Mouse (Mus musculus) liver, embryonic 11.5 days (tissue): ENCODE results near the gene Msi2. TPM values are rescaled to one million over a fixed set of nuclear protein-coding genes. Genes with fewer than 3 reads are reported as not detected.
A peak's percentile ranks its signal among the peaks of the same experiment; 100 is the strongest.

Experiments used
- ATAC-seq: fragments of 200-750 bp; cut with Nextera tagmentation; replicated peaks from 2 replicates; pipeline ENCODE4 v1.8.0; 2017; ENCODE audit warnings: moderate number of reproducible peaks, mild to moderate bottlenecking, moderate TSS enrichment, moderate library complexity; ENCODE audit not compliant: low FRiP score
- DNase-seq: peaks from one replicate; pipeline ENCODE4 v3.0.0-alpha.2; 2017; ENCODE audit warnings: low spot score
- H3K27ac ChIP-seq: fragments of 300-500 bp; sonication (generic); 2 replicates; pipeline ENCODE4 v1.5.1; 2014; ENCODE audit warnings: mild to moderate bottlenecking, low read depth, low read length, control low read depth
- H3K27me3 ChIP-seq: fragments of 300-500 bp; sonication (generic); replicated peaks from 2 replicates; pipeline ENCODE4 v1.6.1; 2014; ENCODE audit warnings: low read length, mixed read lengths; ENCODE audit not compliant: control insufficient read depth, insufficient read depth
- H3K36me3 ChIP-seq: fragments of 300-500 bp; sonication (generic); 2 replicates; pipeline ENCODE4 v1.6.1; 2014; ENCODE audit warnings: mild to moderate bottlenecking, low read length, moderate library complexity, mixed read lengths; ENCODE audit not compliant: control insufficient read depth, insufficient read depth
- H3K4me1 ChIP-seq: fragments of 300-500 bp; sonication (generic); replicated peaks from 2 replicates; pipeline ENCODE4 v1.6.1; 2014; ENCODE audit warnings: low read length, mixed read lengths; ENCODE audit not compliant: control insufficient read depth, insufficient read depth
- H3K4me2 ChIP-seq: fragments of 300-500 bp; sonication (generic); 2 replicates; pipeline ENCODE4 v1.6.1; 2014; ENCODE audit warnings: mild to moderate bottlenecking, control low read depth, moderate library complexity
- H3K4me3 ChIP-seq: fragments of 300-500 bp; sonication (generic); 2 replicates; pipeline ENCODE4 v1.5.1; 2014; ENCODE audit warnings: low read depth, low read length, control low read depth
- H3K9ac ChIP-seq: fragments of 300-500 bp; sonication (generic); 2 replicates; pipeline ENCODE4 v1.6.1; 2014; ENCODE audit warnings: low read depth, low read length, control low read depth
- H3K9me3 ChIP-seq: fragments of 300-500 bp; sonication (generic); 2 replicates; pipeline ENCODE4 v1.6.1; 2016; ENCODE audit warnings: low read length, inconsistent platforms, mixed read lengths; ENCODE audit not compliant: control insufficient read depth
- WGBS: fragments of 180-500 bp; shearing (Covaris S2); extraction: QIAGEN DNeasy Blood & Tissue Kit; methylation state at CpG from one replicate; pipeline ENCODE4 v1.1.7; 2014; 5-methylcytosine and 5-hydroxymethylcytosine counted together
- polyA plus RNA-seq: library from polyadenylated mRNA; unstranded; fragments of >200 nt; fragmentation: Nextera tagmentation; extraction: Ambion mirVana; gene quantifications from 2 replicates; pipeline ENCODE4 v1.2.1, GENCODE M21; 2014

Msi2 gene
- polyA plus RNA-seq, 1 experiment from 2014 or later, result 8.2 TPM

GRCm38 (mm10) chr11:88675526-88676353, 42.6 kb downstream of the Msi2 start:
- Histone ChIP-seq H3K4me2 (no peak overlapping the region), H3K36me3 (peaks cover 4% of the 10 kb centered on the region; the same call in 1 of the 2 replicates), H3K9ac (no peak overlapping the region), H3K4me1 (no peaks in the 10 kb centered on the region; the same call in 1 of the 2 replicates), H3K4me3 (no peak overlapping the region), H3K9me3 (no peaks in the 10 kb centered on the region), H3K27me3 (no peaks in the 10 kb centered on the region), H3K27ac (no peak overlapping the region)
- ATAC-seq (no peak), DNase-seq (no peak)
- WGBS, result 76% methylated on average over 18 of the region's 18 CpGs

- WGBS, result 70% methylated on average over 9 of the region's 9 CpGs
- no peaks in the 10 kb centered on the region for H3K9me3 ChIP-seq
- no peaks in the 10 kb centered on the region; the same call in 1 of the 2 replicates for H3K4me1 ChIP-seq
- no peak overlapping the region for H3K9ac ChIP-seq
- no peak for ATAC-seq
- H3K36me3 ChIP-seq, result peaks cover 4% of the 10 kb centered on the region; the same call in 1 of the 2 replicates
- H3K27me3 ChIP-seq, result no peaks in the 10 kb centered on the region
- no peak overlapping the region for H3K4me2 ChIP-seq
- 0 out of 2 replicates have a peak overlapping the region, but pooled peaks have one; percentile 14 for H3K27ac ChIP-seq
- no peak overlapping the region for H3K4me3 ChIP-seq
- DNase-seq, result no peak
Measured at GRCm38 (mm10) chr11:88674075-88674474, 44.2 kb downstream of the Msi2 start.

GRCm38 (mm10) chr11:88670925-88671324, 47.4 kb downstream of the Msi2 start:
- no peak overlapping the region for H3K27ac ChIP-seq
- H3K4me3 ChIP-seq, result no peak overlapping the region
- H3K4me2 ChIP-seq, result no peak overlapping the region
- DNase-seq (no peak), ATAC-seq (no peak)
- H3K36me3 ChIP-seq, result peaks cover 11% of the 10 kb centered on the region; the same call in 1 of the 2 replicates
- 90% methylated on average over 5 of the region's 5 CpGs for WGBS
- no peaks in the 10 kb centered on the region for H3K27me3 ChIP-seq
- no peaks in the 10 kb centered on the region for H3K9me3 ChIP-seq
- no peaks in the 10 kb centered on the region; the same call in 1 of the 2 replicates for H3K4me1 ChIP-seq
- H3K9ac ChIP-seq, result no peak overlapping the region

DNA sequence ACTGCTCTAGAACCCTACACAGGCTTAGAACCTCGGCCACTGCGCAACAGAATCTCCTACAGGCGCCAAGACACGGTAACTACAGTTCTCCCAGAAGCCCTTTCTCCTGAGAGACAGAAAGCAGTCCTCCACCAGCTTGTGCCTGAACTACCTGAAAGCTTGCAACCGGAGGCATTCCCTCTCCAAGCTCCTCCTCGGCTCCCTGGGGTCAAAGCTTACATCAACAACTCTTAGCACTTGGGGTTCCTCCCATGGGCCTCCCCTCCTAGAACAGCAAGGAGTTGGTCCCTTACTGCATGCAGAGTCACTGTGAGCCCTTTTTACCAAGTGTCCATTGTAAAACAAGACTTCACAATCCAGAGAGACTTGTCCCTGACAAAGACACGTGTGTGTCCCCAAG, 49.2 kb downstream of the Msi2 start:
- H3K4me3 ChIP-seq, result no peak overlapping the region
- peaks cover 7% of the 10 kb centered on the region; the same call in 1 of the 2 replicates for H3K36me3 ChIP-seq
- no peak overlapping the region for H3K9ac ChIP-seq
- H3K9me3 ChIP-seq, result no peaks in the 10 kb centered on the region
- H3K4me2 ChIP-seq, result no peak overlapping the region
- H3K27me3 ChIP-seq, result no peaks in the 10 kb centered on the region
- no peak for ATAC-seq
- no peak overlapping the region for H3K27ac ChIP-seq
- no peaks in the 10 kb centered on the region; the same call in 1 of the 2 replicates for H3K4me1 ChIP-seq
- no peak for DNase-seq
- 87% methylated on average over 7 of the region's 7 CpGs for WGBS

- no peak for ATAC-seq
- 93% methylated on average over 14 of the region's 14 CpGs for WGBS
- no peak overlapping the region for H3K9ac ChIP-seq
- H3K9me3 ChIP-seq, result no peaks in the 10 kb centered on the region
- H3K4me3 ChIP-seq, result no peak overlapping the region
- H3K27me3 ChIP-seq, result no peaks in the 10 kb centered on the region
- H3K4me1 ChIP-seq, result no peaks in the 10 kb centered on the region
- no peak overlapping the region for H3K27ac ChIP-seq
- H3K4me2 ChIP-seq, result no peak overlapping the region
- peaks cover 7% of the 10 kb centered on the region; the same call in 1 of the 2 replicates for H3K36me3 ChIP-seq
- DNase-seq, result no peak
Measured at GRCm38 (mm10) chr11:88668345-88668744, 50.0 kb downstream of the Msi2 start.

- Histone ChIP-seq H3K4me2 (no peak overlapping the region), H3K4me1 (0 out of 2 replicates have a peak, but pooled peaks cover 2% of the 10 kb centered on the region), H3K9ac (no peak overlapping the region), H3K36me3 (peaks cover 7% of the 10 kb centered on the region; the same call in 1 of the 2 replicates), H3K27me3 (no peaks in the 10 kb centered on the region), H3K27ac (no peak overlapping the region), H3K4me3 (no peak overlapping the region), H3K9me3 (no peaks in the 10 kb centered on the region)
- ATAC-seq (no peak), DNase-seq (no peak)
- WGBS, result 85% methylated on average over 15 of the region's 15 CpGs
Measured at GRCm38 (mm10) chr11:88665799-88666198, 52.5 kb downstream of the Msi2 start.

DNA sequence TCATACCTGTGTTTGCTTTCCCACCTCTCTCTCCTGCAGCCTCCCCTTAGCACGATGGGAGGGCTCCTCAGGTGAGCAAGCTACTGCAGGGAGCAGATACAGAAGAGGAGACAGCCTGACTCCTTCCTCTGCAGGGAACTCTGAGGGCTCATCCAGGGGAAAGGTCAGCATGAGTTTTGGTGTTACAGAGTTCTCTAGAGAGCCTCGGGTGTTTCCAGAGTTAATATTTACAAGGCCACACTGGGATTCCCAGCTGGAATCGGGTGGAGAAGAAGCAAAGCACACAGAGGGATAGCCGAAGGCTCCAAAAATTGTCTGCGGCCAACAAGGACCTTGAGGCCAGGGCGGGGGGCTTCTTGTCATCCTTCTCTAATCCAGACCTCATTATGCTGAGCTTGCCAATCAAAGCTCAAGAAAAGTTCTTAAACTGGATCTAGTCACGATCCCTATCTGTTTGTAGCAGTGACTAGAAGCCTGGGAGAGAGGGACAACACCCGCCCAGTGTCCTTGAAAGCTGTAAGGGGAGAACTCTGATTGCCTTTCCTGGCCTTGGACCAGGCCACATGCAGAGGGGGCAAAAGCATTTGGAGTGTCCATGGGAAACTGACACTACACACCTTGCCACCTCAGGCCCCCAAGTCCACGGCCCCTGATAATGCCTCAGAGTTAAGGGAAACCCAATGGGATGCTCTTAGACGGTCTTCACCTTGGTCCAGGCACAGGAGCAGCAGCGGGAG, 56.7 kb downstream of the Msi2 start:
- H3K4me1 ChIP-seq, result peaks cover 2% of the 10 kb centered on the region; the same call in 1 of the 2 replicates
- WGBS, result 77% methylated on average over 11 of the region's 11 CpGs
- H3K4me2 ChIP-seq, result no peak overlapping the region
- H3K9me3 ChIP-seq, result no peaks in the 10 kb centered on the region
- no peaks in the 10 kb centered on the region for H3K27me3 ChIP-seq
- no peak for DNase-seq
- peaks cover 8% of the 10 kb centered on the region; the same call in 1 of the 2 replicates for H3K36me3 ChIP-seq
- no peak overlapping the region for H3K4me3 ChIP-seq
- no peak overlapping the region for H3K9ac ChIP-seq
- no peak for ATAC-seq
- no peak overlapping the region for H3K27ac ChIP-seq

GRCm38 (mm10) chr11:88660404-88660803, 57.9 kb downstream of the Msi2 start:
- Histone ChIP-seq H3K4me3 (no peak overlapping the region), H3K9me3 (no peaks in the 10 kb centered on the region), H3K27me3 (no peaks in the 10 kb centered on the region), H3K27ac (no peak overlapping the region), H3K4me2 (no peak overlapping the region), H3K4me1 (peaks cover 2% of the 10 kb centered on the region; the same call in 1 of the 2 replicates), H3K9ac (no peak overlapping the region), H3K36me3 (peaks cover 8% of the 10 kb centered on the region; the same call in 1 of the 2 replicates)
- DNase-seq (no peak), ATAC-seq (no peak)
- 84% methylated on average over 9 of the region's 9 CpGs for WGBS
